Mouse (Mus musculus): ENCODE results near the gene Sirt6.

The Sirt6 gene

DNA sequence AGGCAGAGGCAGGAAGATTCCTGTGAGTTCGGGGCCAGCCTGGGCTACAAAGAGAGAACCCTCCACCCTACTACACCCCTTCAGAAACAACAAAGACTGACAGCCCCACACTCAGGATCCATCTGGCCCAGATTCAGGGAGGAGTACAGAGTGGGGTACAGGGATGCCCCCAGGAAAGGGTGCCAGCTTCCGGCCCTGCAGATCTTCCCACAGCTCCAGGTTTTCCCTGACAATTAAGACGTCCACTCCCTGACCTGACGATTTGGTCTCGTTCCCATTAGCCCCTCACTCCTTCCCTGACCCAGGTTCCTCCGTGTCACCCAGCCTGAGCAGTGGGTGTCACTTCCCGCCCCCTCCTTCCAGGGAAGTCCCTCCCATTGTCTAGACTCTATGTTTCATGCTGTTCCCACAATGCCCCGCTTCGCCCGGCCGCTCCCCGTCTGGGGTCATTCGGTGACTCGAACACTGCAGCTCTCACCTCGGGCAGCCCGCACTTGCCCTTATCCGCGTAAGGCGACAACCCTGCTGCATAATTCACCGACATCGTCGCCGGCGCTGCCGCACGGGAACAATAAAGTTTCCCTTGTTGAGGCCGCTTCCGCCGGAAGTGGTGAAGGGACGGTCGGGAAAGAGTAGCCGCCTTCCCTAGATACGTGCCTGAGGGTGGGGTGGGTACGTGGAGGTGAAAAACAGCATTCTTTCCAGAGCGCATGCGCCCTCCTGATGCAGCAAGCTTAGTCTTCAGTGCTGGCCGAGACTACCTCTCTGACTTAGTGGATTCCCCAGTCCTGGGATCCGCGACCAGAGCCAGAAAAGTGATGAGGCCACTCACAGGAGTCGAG is at the start of gene Sirt6:
Sirt6 (minus strand) TSS at position 804 of the 842 bp plus-strand sequence.
- in situ Hi-C loops (cut with MboI, MseI): loop anchor here (25.0 kb wide), 1 partner anchor 1910 kb away; the partner anchor contains the start of genes Aldh1l2 and Washc4

DNA sequence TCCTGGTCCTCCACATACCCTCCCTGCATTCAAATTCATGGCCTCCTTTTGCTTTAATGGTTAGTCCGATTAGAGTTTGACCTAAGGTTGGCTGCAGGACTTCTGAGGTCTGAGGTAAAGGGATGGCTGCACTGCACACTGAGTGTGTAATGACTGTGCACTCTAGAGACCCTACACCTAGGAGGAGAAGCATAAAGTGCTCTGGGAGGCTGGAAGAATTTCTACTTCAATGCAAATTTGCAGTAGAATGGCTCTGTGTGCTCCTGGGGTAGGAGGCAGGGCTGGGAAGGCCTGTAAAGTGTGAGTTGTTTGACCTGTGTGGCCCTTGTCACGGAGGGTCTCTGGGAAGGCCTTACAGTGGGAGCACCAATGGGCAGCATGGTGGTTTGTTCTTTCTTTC is 28.6 kb upstream of the Sirt6 start:
- in situ Hi-C loops (cut with MboI, MseI): no loop called here

DNA sequence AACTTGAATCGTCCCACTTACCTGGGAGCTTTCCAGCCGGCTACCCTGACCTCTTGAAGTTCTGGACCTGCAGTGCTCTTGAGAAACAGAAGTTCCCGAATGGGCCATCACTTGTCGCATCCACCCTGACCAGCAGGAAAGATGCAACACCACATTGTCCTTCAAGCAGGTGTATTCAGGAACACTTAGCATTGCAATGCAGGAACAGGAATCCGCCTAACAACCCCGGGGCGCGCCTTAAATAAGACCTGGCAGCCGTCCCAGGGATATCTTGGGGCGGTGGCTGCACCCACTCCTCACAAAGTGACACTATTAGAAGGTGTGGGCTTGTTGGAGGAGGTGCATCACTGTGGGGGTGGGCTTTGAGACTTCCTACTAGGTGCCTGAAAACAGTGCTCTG is 27.6 kb upstream of the Sirt6 start:
- in situ Hi-C loops (cut with MboI, MseI): no loop called here

DNA sequence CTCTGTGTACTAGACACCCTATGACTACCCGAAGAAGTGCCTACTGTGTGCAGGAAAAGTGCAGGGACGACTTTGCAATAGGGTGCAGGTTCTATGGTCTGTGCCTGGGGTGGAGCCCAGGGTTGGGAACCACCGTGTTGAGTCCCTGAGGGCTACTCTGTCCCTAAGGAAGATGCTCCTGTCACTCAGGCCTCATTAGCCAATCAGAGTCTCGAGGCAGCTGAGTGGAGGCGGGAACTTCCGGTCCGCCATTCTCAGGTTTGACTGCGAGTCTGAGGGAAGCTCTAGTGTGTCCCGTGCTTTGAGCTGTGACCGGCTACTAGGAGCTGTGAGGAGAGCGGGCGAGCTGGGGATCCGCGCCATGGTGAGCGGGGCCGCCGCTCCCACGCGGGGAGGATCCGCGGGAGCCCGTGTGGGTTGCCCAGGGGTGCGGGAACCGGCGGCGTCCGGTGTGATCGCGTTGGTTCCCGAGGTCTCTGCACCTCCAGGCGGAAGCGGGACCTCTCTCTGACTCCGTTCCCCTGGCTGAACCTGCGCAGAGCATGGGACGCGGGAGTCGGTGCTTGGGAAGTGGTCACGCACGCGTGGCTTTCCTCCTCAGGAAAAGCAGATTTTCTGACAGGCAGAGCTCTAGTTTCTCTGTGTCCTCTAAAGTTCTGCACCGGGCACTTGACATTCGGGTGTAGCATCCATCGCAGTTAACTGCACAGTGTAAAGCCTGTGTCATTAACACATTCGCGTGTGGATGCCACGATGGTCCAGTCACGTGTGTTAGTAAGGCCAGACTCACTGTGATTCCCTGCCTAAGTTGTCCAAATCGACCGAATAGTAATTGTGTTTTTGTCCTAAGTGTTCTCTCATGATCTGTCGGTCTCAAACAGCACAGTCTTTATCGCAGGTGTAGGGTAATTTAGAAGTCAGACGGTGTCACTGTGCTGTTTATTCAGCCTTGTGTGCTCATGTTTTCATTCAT is 21.5 kb upstream of the Sirt6 start, which contains the start of gene Gm10778:
Gm10778 (plus strand) TSS at position 257 of the 973 bp plus-strand sequence.
- in situ Hi-C loops (cut with MboI, MseI): loop anchor here (25.0 kb wide), 1 partner anchor 1888 kb away; the partner anchor contains the start of genes Aldh1l2 and Washc4

DNA sequence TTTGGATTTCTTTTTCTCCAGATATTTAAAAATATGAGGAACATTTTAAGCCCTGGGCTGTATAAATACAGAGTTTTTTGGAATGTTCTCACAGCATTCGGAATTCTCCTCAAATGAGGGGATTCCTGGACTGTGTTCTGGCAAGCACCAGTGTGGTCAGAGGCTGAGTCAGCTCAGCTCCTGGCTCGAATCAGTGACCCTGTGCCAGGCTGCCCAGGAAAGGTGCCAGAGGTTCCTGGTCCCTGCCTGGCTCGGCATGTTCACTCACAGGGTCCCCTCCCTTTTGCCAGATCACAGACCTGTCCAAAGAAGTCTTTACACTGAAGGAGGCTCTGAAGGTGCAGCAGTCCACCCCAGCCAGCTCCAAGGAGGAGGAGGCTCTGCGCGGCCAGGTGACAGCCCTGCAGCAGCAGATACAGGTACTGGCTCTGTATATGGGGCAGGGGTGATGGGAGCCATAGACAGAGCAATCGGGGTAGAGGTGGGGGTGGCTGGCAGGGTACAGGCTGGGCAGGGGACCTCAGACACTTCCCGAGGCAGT is 18.5 kb upstream of the Sirt6 start:
- in situ Hi-C loops (cut with MboI, MseI): loop anchor here (25.0 kb wide), 1 partner anchor 1891 kb away; the partner anchor contains the start of genes Aldh1l2 and Washc4

DNA sequence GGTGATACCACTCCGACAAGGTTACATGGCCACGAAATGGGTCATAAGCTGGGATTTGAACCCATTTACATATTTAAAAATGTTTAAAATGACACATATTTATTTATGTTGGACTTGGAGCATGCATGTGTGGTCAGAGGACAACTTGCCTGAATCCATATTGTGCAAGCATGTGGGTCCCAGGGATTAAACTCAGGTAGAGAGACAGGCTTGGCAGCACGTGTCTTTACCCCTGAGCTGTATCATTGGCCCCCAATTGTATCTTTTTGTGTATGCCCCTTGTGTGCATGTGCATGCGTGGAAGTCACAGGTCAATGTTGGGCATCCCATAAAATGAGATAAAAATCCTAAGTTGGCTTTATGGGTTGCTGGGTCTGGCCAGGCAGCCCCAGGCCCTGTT is 17.8 kb upstream of the Sirt6 start:
- in situ Hi-C loops (cut with MboI, MseI): loop anchor here (25.0 kb wide), 1 partner anchor 1892 kb away; the partner anchor contains the start of genes Aldh1l2 and Washc4

DNA sequence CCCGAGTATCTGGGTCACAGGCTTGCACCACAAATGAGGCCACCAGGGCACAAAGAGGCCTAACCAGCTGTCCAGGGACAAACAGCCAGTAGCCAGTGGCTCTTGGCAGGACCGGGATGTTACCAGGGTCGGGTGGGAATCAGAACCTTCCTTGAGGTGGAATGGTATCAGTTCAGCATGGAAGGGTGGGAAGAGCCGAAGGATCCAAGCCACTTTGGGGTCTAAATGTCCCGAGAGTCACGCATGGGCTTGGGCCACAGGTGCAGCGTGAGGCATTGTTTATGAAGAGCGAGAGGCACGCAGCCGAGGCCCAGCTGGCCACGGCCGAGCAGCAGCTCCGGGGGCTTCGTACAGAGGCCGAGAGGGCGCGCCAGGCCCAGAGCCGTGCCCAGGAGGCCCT is 17.1 kb upstream of the Sirt6 start:
- in situ Hi-C loops (cut with MboI, MseI): loop anchor here (5.0 to 25.0 kb wide), 2 partner anchors 82 to 1893 kb away; partner anchors contain the start of genes Aldh1l2 and Washc4

DNA sequence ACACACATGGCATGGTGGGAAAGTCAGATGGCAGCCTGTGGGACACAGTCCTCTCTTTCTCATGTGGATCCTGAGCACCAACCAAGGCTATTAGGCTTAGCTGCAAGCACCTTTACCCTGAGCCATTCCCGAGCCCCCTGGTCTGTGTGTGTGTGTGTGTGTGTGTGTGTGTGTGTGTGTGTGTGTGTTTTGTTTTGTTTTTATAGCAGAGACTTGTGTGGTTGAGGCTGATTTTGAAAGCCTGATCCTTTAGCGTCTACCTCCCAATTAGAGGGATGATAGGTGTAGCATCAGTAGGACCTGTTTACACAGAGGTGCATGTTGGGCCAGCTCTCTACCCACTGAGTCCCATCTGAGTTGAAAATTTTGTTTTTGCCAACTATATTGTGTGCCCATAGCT is 16.6 kb upstream of the Sirt6 start:
- in situ Hi-C loops (cut with MboI, MseI): loop anchor here (5.0 to 25.0 kb wide), 2 partner anchors 82 to 1893 kb away; partner anchors contain the start of genes Aldh1l2 and Washc4

DNA sequence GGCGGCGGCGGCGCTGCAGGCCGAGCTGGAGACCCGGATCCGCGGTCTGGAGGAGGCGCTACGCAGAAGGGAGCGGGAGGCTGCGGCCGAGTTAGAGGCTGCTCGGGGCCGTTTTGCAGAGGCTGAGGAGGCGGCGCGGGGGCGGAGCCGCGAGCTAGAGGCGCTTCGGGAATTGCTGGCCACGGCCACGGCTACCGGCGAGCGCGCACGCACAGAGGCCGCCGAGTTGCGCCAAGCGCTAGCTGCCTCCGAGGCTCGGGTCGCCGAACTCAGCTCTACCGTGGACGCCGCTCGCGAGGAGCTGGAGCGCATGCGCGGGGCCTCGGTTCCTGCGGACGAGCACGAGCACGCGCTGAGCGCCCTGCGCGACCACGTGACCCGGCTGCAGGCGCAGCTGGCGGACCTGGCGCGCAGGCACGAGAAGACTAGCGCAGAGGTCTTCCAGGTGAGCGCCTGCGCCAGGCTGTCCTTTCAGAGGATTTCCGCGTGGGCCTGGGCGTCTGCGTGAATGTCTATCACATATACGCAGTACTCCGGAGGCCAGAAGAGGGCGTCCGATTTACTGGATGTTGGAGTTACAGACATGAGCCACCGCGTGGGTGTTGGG is 16.0 kb upstream of the Sirt6 start:
- in situ Hi-C loops (cut with MboI, MseI): loop anchor here (5.0 to 25.0 kb wide), 2 partner anchors 81 to 1894 kb away; partner anchors contain the start of genes Aldh1l2 and Washc4

DNA sequence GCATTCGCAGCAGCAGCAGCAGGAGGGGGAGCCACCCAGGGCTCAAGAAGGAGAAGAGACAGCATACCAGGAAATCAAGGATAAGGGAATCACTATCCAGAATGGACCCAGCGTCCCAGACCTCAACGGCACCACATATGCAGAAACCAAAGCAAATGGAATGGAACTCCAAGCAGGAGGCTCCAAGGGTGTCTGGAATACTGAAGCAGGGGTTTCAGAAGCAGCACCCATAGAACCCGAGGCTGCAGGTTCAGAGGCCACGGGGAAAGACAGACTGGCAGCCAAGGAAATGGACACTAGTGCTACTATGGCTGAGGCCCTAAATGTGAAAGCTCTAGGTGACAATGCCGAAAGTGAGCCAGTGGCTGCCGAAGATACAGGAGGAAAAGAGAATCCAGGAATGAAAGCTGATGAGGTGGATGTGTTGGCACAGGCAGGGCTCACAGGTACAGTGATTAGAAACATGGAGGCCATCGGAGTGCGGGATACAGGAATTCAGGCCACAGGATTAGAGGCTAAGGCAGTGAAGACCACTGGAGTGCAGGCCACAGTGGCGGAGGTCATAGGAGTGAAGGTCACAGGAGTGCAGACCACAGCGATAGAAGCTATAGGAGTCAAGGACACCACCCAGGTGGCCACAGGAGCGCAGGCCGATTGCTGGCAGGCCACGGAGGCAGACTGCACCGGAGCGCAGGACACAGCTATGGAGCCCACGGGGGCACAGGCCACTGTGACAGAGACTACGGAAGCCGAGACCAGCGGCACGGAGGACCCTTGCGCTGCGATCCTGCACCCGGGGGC is 15.3 kb upstream of the Sirt6 start:
- in situ Hi-C loops (cut with MboI, MseI): loop anchor here (5.0 to 25.0 kb wide), 2 partner anchors 81 to 1894 kb away; partner anchors contain the start of genes Aldh1l2 and Washc4

DNA sequence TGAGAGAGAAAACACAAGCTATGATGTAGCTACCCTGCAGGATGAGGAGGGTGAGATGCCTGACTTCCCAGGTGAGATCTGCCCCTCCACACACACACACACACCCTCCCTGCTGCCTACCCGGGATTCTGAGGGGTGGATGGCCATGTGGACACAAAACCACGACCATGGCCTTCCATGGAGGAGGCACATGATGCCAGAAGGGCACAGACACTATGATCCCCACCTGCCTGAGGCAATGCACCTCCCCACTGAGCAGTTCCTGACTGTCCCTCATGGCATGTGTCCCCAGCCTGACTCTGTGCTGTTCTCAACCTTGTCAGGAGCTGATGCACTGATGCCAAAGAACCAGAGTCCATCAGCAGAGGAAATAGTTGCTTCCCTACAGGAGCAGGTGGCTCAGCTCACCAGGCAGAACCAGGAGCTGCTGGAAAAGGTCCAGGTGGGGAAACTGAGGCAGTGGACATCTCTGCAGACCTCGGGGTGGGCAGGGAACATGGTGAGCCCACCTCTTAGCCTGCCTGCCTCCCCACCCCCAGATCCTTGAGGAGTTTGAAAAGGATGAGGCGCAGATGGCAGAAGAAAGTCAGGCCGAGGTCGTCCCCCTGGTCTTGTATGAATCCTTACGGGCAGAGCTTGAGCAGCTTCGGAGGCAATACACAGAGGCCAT is 14.5 kb upstream of the Sirt6 start:
- in situ Hi-C loops (cut with MboI, MseI): loop anchor here (5.0 to 25.0 kb wide), 2 partner anchors 80 to 1895 kb away; partner anchors contain the start of genes Aldh1l2 and Washc4

DNA sequence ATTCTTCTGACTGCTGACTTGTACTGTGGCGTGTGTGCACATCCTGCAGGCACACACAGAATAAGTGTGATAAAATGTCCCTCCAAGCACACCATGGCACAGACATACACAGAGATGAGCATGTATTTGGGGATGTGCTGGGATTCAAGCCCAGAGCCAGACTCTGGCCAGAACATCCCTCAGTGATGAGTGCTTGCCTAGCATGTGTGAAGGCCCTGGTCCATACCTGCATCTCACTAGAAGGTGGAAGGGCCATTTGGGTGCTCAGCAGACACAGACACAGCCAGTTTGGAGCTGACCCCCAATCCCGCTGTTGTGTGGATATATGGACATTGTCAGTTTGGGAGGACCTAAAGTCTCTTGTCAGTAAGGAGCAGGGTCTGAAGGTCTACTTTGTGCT is 14.0 kb upstream of the Sirt6 start:
- in situ Hi-C loops (cut with MboI, MseI): loop anchor here (5.0 to 25.0 kb wide), 2 partner anchors 79 to 1896 kb away; partner anchors contain the start of genes Aldh1l2 and Washc4

DNA sequence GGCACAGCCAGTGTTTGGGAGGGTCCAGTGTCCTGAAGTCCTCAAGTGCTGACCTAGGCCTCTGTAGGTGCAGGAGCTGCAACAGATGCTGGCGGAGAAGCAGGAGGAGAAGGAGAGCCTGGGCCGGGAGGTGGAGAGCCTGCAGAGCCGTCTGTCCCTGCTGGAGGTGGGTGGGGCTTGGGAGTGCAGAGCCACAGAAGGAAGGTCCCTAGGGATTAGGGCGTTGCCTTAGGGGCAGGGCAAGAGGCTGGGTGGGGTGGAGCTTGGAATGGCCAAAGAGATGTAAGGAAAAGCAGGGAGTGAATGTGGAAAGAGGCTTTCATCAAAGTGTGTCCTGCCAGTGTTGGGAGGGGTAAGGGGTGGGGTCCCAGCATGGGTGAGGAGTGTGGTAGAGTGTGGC is 13.2 kb upstream of the Sirt6 start:
- in situ Hi-C loops (cut with MboI, MseI): loop anchor here (5.0 to 25.0 kb wide), 2 partner anchors 79 to 1896 kb away; partner anchors contain the start of genes Aldh1l2 and Washc4

DNA sequence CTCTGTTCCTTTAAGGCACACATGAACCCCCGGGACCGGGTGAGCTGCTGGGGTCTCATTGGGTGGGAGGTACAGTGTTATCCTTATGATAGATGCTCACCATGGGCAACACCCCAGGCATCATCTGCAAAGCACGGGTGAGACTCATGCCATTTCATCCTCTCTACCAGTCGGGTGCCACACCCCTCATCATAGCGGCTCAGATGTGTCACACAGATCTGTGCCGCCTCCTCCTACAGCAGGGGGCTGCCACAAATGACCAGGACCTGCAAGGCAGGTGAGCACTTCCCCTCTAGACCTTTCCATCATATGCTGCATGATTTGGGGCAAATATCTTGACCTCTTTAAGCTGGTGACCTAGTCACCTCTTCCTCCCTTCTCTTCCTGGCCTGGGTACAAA is 10.5 kb upstream of the Sirt6 start:
- in situ Hi-C loops (cut with MboI, MseI): loop anchor here (5.0 to 25.0 kb wide), 3 partner anchors 67 to 1899 kb away; partner anchors contain the start of genes Aldh1l2, Washc4 and Zfp433

DNA sequence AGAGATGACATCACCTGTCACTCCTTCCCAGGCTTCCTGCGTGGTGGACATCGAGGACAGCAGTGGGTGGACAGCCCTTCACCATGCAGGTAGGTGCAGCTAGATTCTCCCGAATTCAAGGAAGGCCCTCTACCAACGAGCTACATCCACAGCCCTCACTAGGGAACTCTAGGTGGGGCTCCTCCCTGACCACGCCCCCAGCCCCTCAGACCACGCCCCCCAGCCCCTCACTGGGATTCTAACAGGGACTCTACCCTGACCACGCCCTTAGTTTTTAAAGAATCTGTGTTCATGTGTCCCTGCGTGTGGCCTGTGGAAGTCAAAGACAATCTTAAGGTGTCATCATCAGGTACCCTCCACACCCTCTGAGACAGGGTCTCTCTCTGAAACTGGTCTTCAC is 8.7 kb upstream of the Sirt6 start:
- in situ Hi-C loops (cut with MboI, MseI): loop anchor here (5.0 to 25.0 kb wide), 3 partner anchors 68 to 1901 kb away; partner anchors contain the start of genes Aldh1l2, Washc4 and Zfp433

DNA sequence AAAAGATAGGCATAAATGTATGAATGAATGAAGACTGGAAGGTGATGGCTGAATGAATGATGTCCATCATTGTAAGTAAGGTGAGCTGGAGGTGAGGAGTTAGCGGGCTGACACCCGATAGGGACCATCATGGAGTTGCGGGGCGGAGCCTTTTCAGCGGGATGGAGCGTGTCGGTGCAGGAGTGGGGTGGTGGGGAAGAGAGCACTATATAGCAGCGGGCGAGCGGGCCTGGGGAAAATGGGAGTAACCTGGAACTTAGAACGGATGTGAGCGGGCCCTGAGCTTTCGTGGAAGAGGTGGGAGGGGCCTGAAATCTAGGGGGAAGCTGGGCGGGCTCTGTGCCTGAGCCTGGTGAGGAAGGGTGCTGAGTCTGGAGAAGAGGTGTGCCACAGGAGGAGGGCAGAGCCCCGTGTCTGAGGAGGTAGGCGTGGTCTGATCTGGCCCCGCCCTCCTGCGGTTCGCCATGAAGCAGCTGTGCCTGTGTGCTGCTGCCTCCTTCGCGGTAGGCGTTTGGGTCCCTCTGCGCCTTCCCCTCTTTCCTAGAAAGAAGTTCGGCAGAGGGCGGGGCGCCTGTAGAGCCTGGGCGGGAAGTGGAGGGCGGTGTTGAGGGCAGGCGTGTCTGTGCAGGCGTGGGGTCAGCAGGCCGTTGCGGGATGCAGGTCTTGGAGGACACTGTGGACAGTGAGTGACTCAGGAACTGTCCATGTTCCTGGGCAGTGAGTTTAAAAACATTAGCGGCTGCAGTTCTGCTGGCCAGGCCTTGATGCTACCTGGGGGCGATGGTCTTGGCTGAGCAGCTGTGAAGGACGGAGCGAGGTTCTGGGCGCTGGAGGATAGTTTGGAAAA is 5.9 kb upstream of the Sirt6 start:
- in situ Hi-C loops (cut with MboI, MseI): loop anchor here (10.0 to 25.0 kb wide), 2 partner anchors 71 to 1904 kb away; partner anchors contain the start of genes Aldh1l2, Washc4 and Zfp433

DNA sequence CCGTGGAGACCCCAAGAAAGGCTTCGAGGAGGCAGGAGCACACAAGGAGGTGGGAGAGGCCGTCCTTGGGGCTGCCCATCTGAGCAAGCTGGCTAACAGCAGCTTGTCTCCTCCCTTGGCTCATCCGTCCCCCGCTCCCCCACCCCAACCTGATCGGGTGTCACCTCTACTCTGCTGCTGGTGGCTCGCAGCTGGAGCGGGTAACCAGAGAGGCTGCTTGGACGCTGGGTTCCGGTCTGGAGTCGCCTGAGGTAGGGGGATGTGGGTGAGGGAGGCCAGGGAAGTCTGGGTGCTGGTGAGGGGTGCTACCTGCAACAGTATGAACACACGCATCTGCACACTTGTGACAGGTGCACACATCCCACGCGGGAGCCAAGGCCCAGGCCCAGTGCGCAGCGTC is 793 bp upstream of the Sirt6 start, which contains the start of gene Ankrd24:
Ankrd24 (plus strand) TSS at position 151 of the 400 bp plus-strand sequence.
- in situ Hi-C loops (cut with MboI, MseI): loop anchor here (25.0 kb wide), 1 partner anchor 1909 kb away; the partner anchor contains the start of genes Aldh1l2 and Washc4

All from T-helper 1 cell (primary cell).